Mouse (Mus musculus): ENCODE results near the gene Stk11. TPM values are rescaled to one million over a fixed set of nuclear protein-coding genes. Genes with fewer than 3 reads are reported as not detected.

The Stk11 gene
- total RNA-seq, 2 experiments from 2014 or later, result 101 to 102 TPM

GRCm38 (mm10) chr10:80129846-80130245 lies 14.2 kb downstream of the Stk11 start:
- DNase-seq (ENCODE audit: low spot score in 2 of 2), result peak in 1 of 2 experiments; percentile 37

GRCm38 (mm10) chr10:80130403-80131031 lies 14.9 kb downstream of the Stk11 start:
- peak in 1 of 2 experiments; percentile 6 for DNase-seq (ENCODE audit: low spot score in 2 of 2)

- DNase-seq (ENCODE audit: low spot score in 2 of 2), result peak in 1 of 2 experiments; percentile 61
These were observed 15.8 kb downstream of the Stk11 start for GRCm38 (mm10) chr10:80131316-80131951.

- DNase-seq (ENCODE audit: low spot score in 2 of 2), result no peak
These were observed 16.3 kb downstream of the Stk11 start for GRCm38 (mm10) chr10:80131952-80132350.

DNA sequence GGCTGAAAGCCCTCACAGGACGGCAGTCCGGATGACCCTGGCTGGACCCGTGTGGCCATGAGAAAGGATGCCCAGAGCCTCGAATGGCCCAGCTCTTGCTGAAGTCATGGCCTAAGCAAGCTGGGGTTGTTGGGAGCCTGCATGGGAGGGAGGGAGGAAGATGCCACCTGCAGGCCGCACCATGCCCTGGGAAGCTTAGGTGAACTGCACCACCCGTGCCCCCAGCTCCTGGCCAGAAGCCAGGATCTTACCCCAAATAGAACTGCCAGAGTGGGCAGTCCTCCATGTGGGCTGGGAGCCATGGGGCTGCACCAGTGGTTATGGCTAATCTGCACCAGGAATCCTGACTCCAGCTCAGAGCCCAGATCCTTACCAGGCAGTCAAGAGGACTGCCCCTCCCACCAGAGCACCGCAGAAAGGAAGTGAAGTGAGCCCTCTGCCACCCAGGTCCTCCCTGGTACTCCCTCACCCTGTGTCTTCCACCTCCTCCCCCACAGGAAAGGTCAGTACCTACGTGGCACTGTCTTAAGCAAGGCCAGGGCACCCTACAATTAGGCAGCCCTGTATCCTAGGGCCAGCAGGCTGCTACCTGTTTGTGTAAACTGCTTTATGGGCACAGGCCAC lies 17.7 kb downstream of the Stk11 start:
- no peak for DNase-seq (ENCODE audit: low spot score in 2 of 2)

DNA sequence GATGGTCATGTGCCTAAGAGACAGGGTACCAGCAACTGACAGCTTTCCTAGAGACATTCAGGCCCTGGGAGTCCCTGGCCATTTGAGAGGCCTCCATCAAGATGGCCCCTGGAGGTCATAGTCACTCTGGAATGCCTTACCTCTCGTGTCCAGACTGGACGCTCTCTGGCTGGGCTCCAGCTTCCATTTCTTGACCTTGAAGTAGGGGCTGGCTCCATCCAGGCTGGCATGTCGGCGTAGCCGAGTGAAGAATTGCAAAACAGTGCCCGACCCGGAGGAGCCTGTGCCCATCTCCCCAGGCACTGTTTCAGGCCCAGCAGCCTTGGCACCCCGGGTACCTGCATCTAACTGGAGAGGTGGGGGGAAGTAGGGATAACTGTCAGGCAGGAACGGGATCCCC lies 18.8 kb downstream of the Stk11 start:
- DNase-seq (ENCODE audit: low spot score in 2 of 2), result no peak

DNA sequence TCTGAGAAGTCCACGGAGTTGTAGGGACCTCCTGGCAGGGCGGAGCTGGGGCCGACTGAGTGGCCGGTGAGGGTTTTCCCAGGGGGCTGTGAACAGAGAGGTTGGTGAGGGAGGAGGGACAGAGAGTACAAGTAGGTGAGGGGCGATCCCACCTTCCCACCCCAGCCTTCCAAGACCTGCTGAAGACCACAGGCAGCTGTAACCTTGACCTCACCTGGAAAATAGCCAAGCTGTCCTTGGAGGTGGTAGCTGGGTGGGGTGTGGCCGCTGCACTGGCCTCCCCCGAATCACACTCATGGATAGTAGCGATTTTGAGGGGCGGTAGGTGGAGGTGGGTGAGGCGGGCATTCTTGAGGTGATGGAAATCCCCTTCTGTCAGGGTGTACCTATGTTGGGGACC lies 19.6 kb downstream of the Stk11 start:
- no peak for DNase-seq (ENCODE audit: low spot score in 2 of 2)

- no peak for DNase-seq (ENCODE audit: low spot score in 2 of 2)
These were observed 20.0 kb downstream of the Stk11 start for GRCm38 (mm10) chr10:80135641-80136040.

DNA sequence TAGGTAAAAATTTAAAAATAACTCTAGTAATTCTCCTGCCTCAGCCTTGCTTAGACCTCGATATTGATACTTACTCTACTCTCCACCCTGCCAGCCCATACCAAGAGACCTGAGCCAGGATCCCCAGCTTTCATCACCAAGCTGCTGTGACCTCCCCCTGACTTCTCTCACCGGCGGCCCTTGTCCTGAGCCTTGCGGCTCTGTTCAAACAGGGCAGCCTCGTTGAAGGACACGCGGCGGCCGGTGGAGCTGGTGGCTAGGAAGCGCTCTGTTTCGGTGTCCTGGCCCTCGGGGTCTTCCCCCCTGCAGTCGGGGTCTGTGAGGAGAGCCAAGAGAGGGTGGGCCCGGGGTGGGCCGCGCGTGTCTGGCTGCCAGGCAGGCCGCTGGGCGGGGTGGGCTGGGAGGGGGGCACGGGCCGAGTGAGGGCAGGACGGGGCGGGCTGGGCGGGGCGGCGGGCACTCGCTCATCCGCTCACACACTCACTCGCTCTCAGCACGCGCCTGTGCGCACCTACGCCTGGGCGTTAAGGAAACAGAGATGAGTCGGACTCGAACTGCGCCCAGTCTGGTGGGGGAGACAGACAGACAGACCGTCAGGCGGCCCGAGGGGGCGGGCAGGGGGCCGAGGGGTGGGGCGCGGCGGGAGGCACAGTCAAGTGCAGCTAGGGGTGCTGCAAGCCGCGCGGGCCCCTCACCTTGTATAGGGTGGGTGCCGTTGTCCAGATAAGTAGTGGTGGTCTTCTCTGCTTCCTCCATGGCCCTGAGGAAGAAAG lies 20.8 kb downstream of the Stk11 start:
- no peak for DNase-seq (ENCODE audit: low spot score in 2 of 2)

- peak in 1 of 2 experiments; percentile 53 for DNase-seq (ENCODE audit: low spot score in 2 of 2)
These were observed 21.5 kb downstream of the Stk11 start for GRCm38 (mm10) chr10:80136952-80137625.

DNA sequence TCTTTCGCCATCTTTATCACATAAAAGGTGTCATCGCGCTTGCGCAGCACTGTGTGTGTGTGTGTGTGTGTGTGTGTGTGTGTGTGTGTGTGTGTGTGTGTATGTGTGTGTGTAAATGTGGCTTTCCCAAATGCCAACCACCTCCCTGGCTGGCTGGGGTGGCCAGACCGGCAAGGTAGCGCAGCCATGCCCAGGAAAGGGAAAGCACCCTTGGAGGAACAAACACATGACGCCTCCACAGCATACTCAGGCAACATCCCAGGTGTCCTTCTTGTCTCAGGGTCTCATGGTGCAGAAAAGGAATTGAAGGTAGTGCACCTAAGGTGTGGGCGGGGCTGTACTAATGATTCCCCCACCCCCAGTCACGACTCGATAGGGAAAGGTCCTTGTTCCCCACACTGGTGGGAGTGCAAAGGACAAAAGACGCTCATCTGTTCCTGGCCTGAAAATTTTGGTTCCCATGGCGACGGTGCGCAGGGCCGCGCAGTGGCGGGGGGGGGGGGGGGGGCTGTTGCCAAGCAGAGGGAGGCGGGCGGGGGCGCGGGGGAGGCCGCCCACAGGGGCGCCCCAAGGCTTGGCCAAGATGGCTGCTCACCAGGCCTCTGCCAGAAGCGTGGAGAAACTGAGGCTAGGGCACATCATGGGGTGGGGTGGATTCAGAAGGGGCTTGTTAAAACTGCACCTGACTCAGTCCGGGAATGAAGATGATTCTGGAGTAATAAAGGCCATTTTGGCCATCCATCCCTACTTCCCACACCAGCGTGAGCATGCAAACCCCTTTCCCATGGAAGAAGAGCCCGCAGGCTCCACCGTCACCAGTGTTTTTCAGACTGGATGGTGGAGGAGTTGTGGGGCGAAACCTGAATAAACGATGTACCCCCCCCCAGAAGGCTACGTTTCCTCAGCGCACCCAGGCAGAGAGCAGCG lies 22.3 kb downstream of the Stk11 start:
- DNase-seq (ENCODE audit: low spot score in 2 of 2), result peak in 1 of 2 experiments; percentile 67

- DNase-seq (ENCODE audit: low spot score in 2 of 2), result peak; percentile 67 to 76
These were observed 23.2 kb downstream of the Stk11 start, which contains the start of gene Atp5d for GRCm38 (mm10) chr10:80138553-80139438. Gene Atp5d (plus strand): TSS chr10:80138632.

- no peak for DNase-seq (ENCODE audit: low spot score in 2 of 2)
These were observed 23.8 kb downstream of the Stk11 start for GRCm38 (mm10) chr10:80139439-80139775.

GRCm38 (mm10) chr10:80139975-80140665 lies 24.5 kb downstream of the Stk11 start:
- no peak for DNase-seq (ENCODE audit: low spot score in 2 of 2)

GRCm38 (mm10) chr10:80140666-80141035 lies 25.0 kb downstream of the Stk11 start, which contains the start of gene Cbarp:
Gene Cbarp (minus strand): TSS chr10:80140835.
- no peak for DNase-seq (ENCODE audit: low spot score in 2 of 2)

GRCm38 (mm10) chr10:80141243-80141642 lies 25.6 kb downstream of the Stk11 start:
- DNase-seq (ENCODE audit: low spot score in 2 of 2), result peak; percentile 97 to 98

GRCm38 (mm10) chr10:80141786-80142529 lies 26.4 kb downstream of the Stk11 start:
- DNase-seq (ENCODE audit: low spot score in 2 of 2), result peak; percentile 92 to 97

DNA sequence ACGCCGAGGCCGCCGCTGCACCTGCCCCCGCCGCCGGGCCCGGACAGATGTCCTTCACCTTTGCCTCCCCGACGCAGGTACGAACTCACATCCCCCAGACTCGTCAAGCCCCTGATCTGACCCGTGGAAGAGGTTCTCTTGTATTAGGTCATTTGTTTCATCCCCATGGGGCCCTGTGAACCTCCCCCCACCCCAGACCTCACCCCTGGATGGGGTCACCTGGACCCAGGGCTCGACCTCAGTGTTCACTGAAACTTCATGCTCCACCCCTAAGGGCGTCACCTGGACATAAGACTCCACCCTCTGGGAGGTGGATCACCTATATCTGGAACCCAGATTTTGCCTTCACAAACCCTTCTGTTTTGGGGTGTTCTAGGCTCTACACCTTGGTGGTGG lies 26.9 kb downstream of the Stk11 start:
- DNase-seq (ENCODE audit: low spot score in 2 of 2), result no peak
